Mouse (Mus musculus) gastrocnemius, adult 2 months (tissue): ENCODE results near the gene Rab7b. TPM values are rescaled to one million over a fixed set of nuclear protein-coding genes. Genes with fewer than 3 reads are reported as not detected.
A peak's percentile ranks its signal among the peaks of the same experiment; 100 is the strongest.

Source experiments
- DNase-seq: peaks from one replicate; pipeline ENCODE4 v3.0.0; 2022
- H3K27ac ChIP-seq: fragments of 200-600 bp; 2 replicates; pipeline ENCODE4 v1.8.1; 2022; ENCODE audit warnings: mild to moderate bottlenecking
- H3K4me3 ChIP-seq: fragments of 200-600 bp; 2 replicates; pipeline ENCODE4 v1.8.1; 2022; ENCODE audit warnings: mild to moderate bottlenecking, moderate library complexity
- CTCF ChIP-seq: fragments of 200-600 bp; IDR thresholded peaks from 2 replicates; pipeline ENCODE4 v1.8.1; 2022; ENCODE audit warnings: antibody characterized with exemption, mild to moderate bottlenecking, moderate library complexity
- intact Hi-C: fragments of 180-260 bp; cut with DNase I; formaldehyde crosslinking; loops from one replicate; pipeline ENCODE4 v1.15.1; 2025
- total RNA-seq, 2 experiments: library from RNA; stranded (reverse); gene quantifications; 2 replicates each; pipeline ENCODE4 v1.2.3; 2021

Rab7b gene
- total RNA-seq, 2 experiments from 2014 or later: 2.3 to 2.8 TPM

- H3K4me3 ChIP-seq: no peak overlapping the region
- no peak overlapping the region for H3K27ac ChIP-seq
- intact Hi-C loops: no loop called here
- no peak for TF ChIP-seq CTCF
- no peak for DNase-seq
These were observed 45.1 kb downstream of the Rab7b start for GRCm38 (mm10) chr1:131733474-131734180.

GRCm38 (mm10) chr1:131734657-131735273 is 46.3 kb downstream of the Rab7b start:
- no peak for DNase-seq
- no peak overlapping the region for H3K27ac ChIP-seq
- H3K4me3 ChIP-seq: no peak overlapping the region
- intact Hi-C loops: no loop called here
- TF ChIP-seq CTCF: no peak

GRCm38 (mm10) chr1:131736494-131736893 is 48.0 kb downstream of the Rab7b start:
- Histone ChIP-seq H3K4me3 (no peak overlapping the region), H3K27ac (no peak overlapping the region)
- intact Hi-C loops: no loop called here
- no peak for TF ChIP-seq CTCF
- no peak for DNase-seq

GRCm38 (mm10) chr1:131737269-131737668 is 48.8 kb downstream of the Rab7b start:
- Histone ChIP-seq H3K27ac (no peak overlapping the region), H3K4me3 (no peak overlapping the region)
- intact Hi-C loops: no loop called here
- peak; percentile 89 for DNase-seq
- no peak for TF ChIP-seq CTCF

- DNase-seq: no peak
- TF ChIP-seq CTCF: no peak
- intact Hi-C loops: no loop called here
- Histone ChIP-seq H3K4me3 (no peak overlapping the region), H3K27ac (no peak overlapping the region)
These were observed 50.3 kb downstream of the Rab7b start for GRCm38 (mm10) chr1:131738760-131739159.

GRCm38 (mm10) chr1:131739481-131740160 is 51.1 kb downstream of the Rab7b start:
- Histone ChIP-seq H3K4me3 (no peak overlapping the region), H3K27ac (peak overlapping the region; percentile 46; the same call in 1 of the 2 replicates)
- intact Hi-C loops: no loop called here
- DNase-seq: peak; percentile 69
- no peak for TF ChIP-seq CTCF

GRCm38 (mm10) chr1:131743868-131744464 is 55.5 kb downstream of the Rab7b start, which contains the start of gene Slc26a9:
Gene Slc26a9 (plus strand): TSS chr1:131744022.
- DNase-seq: no peak
- Histone ChIP-seq H3K4me3 (no peak within 1 kb of the TSS), H3K27ac (no peak within 1 kb of the TSS)
- intact Hi-C loops: no loop called here
- no peak for TF ChIP-seq CTCF

GRCm38 (mm10) chr1:131745391-131745790 is 56.9 kb downstream of the Rab7b start:
- H3K27ac ChIP-seq: no peak overlapping the region
- no peak for DNase-seq
- no peak overlapping the region for H3K4me3 ChIP-seq
- no peak for TF ChIP-seq CTCF
- intact Hi-C loops: no loop called here

- no peak for DNase-seq
- Histone ChIP-seq H3K4me3 (no peak overlapping the region), H3K27ac (no peak overlapping the region)
- no peak for TF ChIP-seq CTCF
- intact Hi-C loops: no loop called here
These were observed 59.3 kb downstream of the Rab7b start for GRCm38 (mm10) chr1:131747761-131748160.

GRCm38 (mm10) chr1:131748636-131749035 is 60.1 kb downstream of the Rab7b start:
- no peak for TF ChIP-seq CTCF
- no peak for DNase-seq
- Histone ChIP-seq H3K4me3 (no peak overlapping the region), H3K27ac (no peak overlapping the region)
- intact Hi-C loops: no loop called here

- intact Hi-C loops: no loop called here
- peak; percentile 13 for DNase-seq
- H3K27ac ChIP-seq: no peak overlapping the region
- H3K4me3 ChIP-seq: no peak overlapping the region
- TF ChIP-seq CTCF: no peak
These were observed 61.4 kb downstream of the Rab7b start for GRCm38 (mm10) chr1:131749706-131750545.

- no peak overlapping the region; the same call in 1 of the 2 replicates for H3K27ac ChIP-seq
- TF ChIP-seq CTCF: no peak
- no peak overlapping the region for H3K4me3 ChIP-seq
- intact Hi-C loops: no loop called here
- DNase-seq: peak; percentile 81
These were observed 62.8 kb downstream of the Rab7b start for GRCm38 (mm10) chr1:131751181-131751890.
